Mouse (Mus musculus) naive thymus-derived CD4-positive, alpha-beta T cell, adult 2 months (primary cell): Measurements from ENCODE around the gene Mfsd4b2.

Source experiments
- DNase-seq: peaks from one replicate; pipeline ENCODE4 v3.0.0-alpha.2; 2011; ENCODE audit warnings: low read depth

Mfsd4b2 gene

GRCm38 (mm10) chr10:39893702-39894697 is 32.7 kb downstream of the Mfsd4b2 start:
- no peak for DNase-seq

DNA sequence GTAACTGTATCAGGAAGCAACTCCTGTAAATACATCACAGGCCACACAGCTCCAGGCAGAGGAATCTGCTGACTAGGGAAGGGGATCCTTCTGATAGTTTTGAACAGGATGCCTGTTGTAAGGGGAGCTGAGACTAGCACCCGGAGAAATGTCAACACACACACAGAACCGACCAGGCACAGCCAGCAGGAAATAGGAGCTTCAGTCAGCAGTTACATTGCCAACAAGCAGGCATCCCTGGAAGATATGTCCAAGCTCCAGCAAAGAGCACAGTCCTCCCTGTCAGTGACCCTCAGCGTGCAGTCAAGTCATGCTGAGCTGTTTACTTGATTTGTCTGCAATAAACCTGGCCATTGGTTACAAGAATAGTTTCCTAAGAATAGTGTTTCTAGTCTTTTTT is 38.1 kb downstream of the Mfsd4b2 start:
- no peak for DNase-seq
